Mouse (Mus musculus) spleen, adult 2 months (tissue): ENCODE measurements around the gene Arl8a. TPM values are rescaled to one million over a fixed set of nuclear protein-coding genes. Genes with fewer than 3 reads are reported as not detected.

ENCODE experiments used
- DNase-seq, 2 experiments: peaks; one replicate each; pipeline versions ENCODE4 v3.0.0 to v3.0.0-alpha.2; 2012 to 2021; ENCODE audit warnings: low spot score in 2 of 2, low read depth in 1 of 2
- H3K27ac ChIP-seq: fragments of 200-500 bp; 2 replicates; pipeline ENCODE4 v1.5.1; 2012; ENCODE audit warnings: low read length, inconsistent platforms; ENCODE audit not compliant: insufficient read depth
- H3K27me3 ChIP-seq: fragments of 200-500 bp; 2 replicates; pipeline ENCODE4 v1.6.1; 2012; ENCODE audit warnings: mild to moderate bottlenecking, moderate library complexity, low read length, inconsistent platforms; ENCODE audit not compliant: control insufficient read depth, insufficient read depth
- H3K36me3 ChIP-seq: fragments of 200-500 bp; 2 replicates; pipeline ENCODE4 v1.6.1; 2012; ENCODE audit warnings: mild to moderate bottlenecking, low read length, inconsistent platforms; ENCODE audit not compliant: control insufficient read depth, insufficient read depth
- H3K4me1 ChIP-seq: fragments of 200-500 bp; 2 replicates; pipeline ENCODE4 v1.6.1; 2011; ENCODE audit warnings: inconsistent platforms; ENCODE audit not compliant: control insufficient read depth, insufficient read depth, insufficient read length
- H3K4me3 ChIP-seq: fragments of 200-500 bp; 2 replicates; pipeline ENCODE4 v1.5.1; 2011; ENCODE audit warnings: mild to moderate bottlenecking, inconsistent platforms; ENCODE audit not compliant: insufficient read depth, insufficient read length; ENCODE audit errors: extremely low read depth
- CTCF ChIP-seq: fragments of 200-500 bp; IDR thresholded peaks from 2 replicates; pipeline ENCODE4 v1.5.1; 2011; ENCODE audit warnings: mild to moderate bottlenecking, inconsistent platforms; ENCODE audit not compliant: insufficient read depth, insufficient read length, insufficient replicate concordance; ENCODE audit errors: extremely low read depth
- POLR2A ChIP-seq: fragments of 200-500 bp; IDR thresholded peaks from 2 replicates; pipeline ENCODE4 v1.6.1; 2011; ENCODE audit warnings: low read depth, low read length, inconsistent platforms
- WGBS: fragments of 180-500 bp; shearing (Covaris S2); methylation state at CpG from one replicate; pipeline ENCODE4 v1.1.7; 2018; 5-methylcytosine and 5-hydroxymethylcytosine counted together
- polyA plus RNA-seq: library from polyadenylated mRNA; depleted of rRNA; stranded (reverse); fragments of >200 nt; gene quantifications from 2 replicates; pipeline ENCODE4 v1.2.3, GENCODE M21; 2012

Arl8a gene
- polyA plus RNA-seq, 1 experiment = 39.9 TPM

GRCm38 (mm10) chr1:135132893-135133369 lies 13.7 kb upstream of the Arl8a start:
- Histone ChIP-seq H3K27ac (peak overlapping the region; percentile 80), H3K4me1 (peaks cover 52% of the 10 kb centered on the region; the same call in 1 of the 2 replicates), H3K36me3 (peaks cover 4% of the 10 kb centered on the region; the same call in 1 of the 2 replicates), H3K4me3 (peak overlapping the region; percentile 53), H3K27me3 (no peaks in the 10 kb centered on the region)
- no peak for TF ChIP-seq POLR2A
- TF ChIP-seq CTCF = no peak
- DNase-seq = peak in 1 of 2 experiments; percentile 68
- 15% methylated on average over 9 of the region's 9 CpGs for WGBS

GRCm38 (mm10) chr1:135133678-135134435 lies 12.8 kb upstream of the Arl8a start:
- H3K36me3 ChIP-seq = peaks cover 4% of the 10 kb centered on the region; the same call in 1 of the 2 replicates
- WGBS = 26% methylated on average over 10 of the region's 10 CpGs
- TF ChIP-seq CTCF (no peak), POLR2A (no peak)

GRCm38 (mm10) chr1:135135111-135135787 lies 11.4 kb upstream of the Arl8a start:
- H3K27me3 ChIP-seq = no peaks in the 10 kb centered on the region
- H3K4me1 ChIP-seq = peaks cover 30% of the 10 kb centered on the region; the same call in 1 of the 2 replicates
- no peak overlapping the region for H3K27ac ChIP-seq
- WGBS = 40% methylated on average over 8 of the region's 8 CpGs
- no peak for TF ChIP-seq POLR2A
- no peak for TF ChIP-seq CTCF
- H3K4me3 ChIP-seq = no peak overlapping the region
- DNase-seq = no peak
- H3K36me3 ChIP-seq = peaks cover 7% of the 10 kb centered on the region

More at GRCm38 (mm10) chr1:135133678-135134435, 12.8 kb upstream of the Arl8a start:
- no peak for DNase-seq
- peaks cover 43% of the 10 kb centered on the region; the same call in 1 of the 2 replicates for H3K4me1 ChIP-seq
- peak overlapping the region; percentile 80 for H3K27ac ChIP-seq
- H3K27me3 ChIP-seq = no peaks in the 10 kb centered on the region
- peak overlapping the region; percentile 53; the same call in 1 of the 2 replicates for H3K4me3 ChIP-seq

- TF ChIP-seq POLR2A (no peak), CTCF (peak; percentile 65; the same call in 1 of the 2 replicates)
- DNase-seq = peak; percentile 62 to 63
- H3K4me3 ChIP-seq = no peak overlapping the region
- 14% methylated on average over 1 of the region's 1 CpGs for WGBS
- peaks cover 21% of the 10 kb centered on the region; the same call in 1 of the 2 replicates for H3K4me1 ChIP-seq
- H3K27ac ChIP-seq = no peak overlapping the region
- H3K27me3 ChIP-seq = no peaks in the 10 kb centered on the region
- peaks cover 7% of the 10 kb centered on the region for H3K36me3 ChIP-seq
Measured at GRCm38 (mm10) chr1:135136500-135136899, 10.1 kb upstream of the Arl8a start.

- WGBS = 88% methylated on average over 2 of the region's 2 CpGs
- Histone ChIP-seq H3K27me3 (no peaks in the 10 kb centered on the region), H3K27ac (no peak overlapping the region), H3K4me3 (no peak overlapping the region), H3K36me3 (peaks cover 16% of the 10 kb centered on the region), H3K4me1 (peaks cover 6% of the 10 kb centered on the region; the same call in 1 of the 2 replicates)
- no peak for TF ChIP-seq CTCF
- no peak for TF ChIP-seq POLR2A
- no peak for DNase-seq
Measured at GRCm38 (mm10) chr1:135139906-135140305, 6.7 kb upstream of the Arl8a start.

- Histone ChIP-seq H3K4me1 (peaks cover 7% of the 10 kb centered on the region; the same call in 1 of the 2 replicates), H3K36me3 (peaks cover 12% of the 10 kb centered on the region), H3K27me3 (no peaks in the 10 kb centered on the region), H3K27ac (no peak overlapping the region), H3K4me3 (no peak overlapping the region)
- 82% methylated on average over 2 of the region's 2 CpGs for WGBS
- DNase-seq = no peak
- no peak for TF ChIP-seq CTCF
Measured at GRCm38 (mm10) chr1:135142452-135142851, 4.2 kb upstream of the Arl8a start.
